Mouse (Mus musculus): Measurements from ENCODE around the gene Ptpru. TPM values are rescaled to one million over a fixed set of nuclear protein-coding genes. Genes with fewer than 3 reads are reported as not detected.

Ptpru gene
- polyA plus RNA-seq, 1 experiment, result 20.9 TPM

DNA sequence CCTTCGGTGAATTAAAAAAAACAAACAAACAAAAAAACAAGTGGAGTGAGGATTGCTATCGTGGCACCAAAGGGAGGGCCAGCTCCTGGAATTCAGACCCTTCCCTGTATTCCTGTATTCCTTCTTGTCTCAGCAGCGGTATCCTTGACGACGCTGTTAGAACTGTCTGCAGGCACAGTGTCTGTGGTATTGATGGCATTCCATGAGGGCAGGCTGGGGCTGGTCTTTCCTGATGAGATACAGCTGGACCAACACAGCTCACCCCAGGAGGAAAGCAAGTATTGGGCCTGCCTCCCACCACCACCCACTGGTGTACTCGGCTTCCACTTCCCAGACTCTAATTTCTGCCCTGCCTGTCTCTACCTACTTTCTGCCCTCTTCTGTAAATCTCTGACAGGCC is 10.0 kb upstream of the Ptpru start:
- TF ChIP-seq GATA1 (IDR thresholded peaks at IDR 0.05; ENCODE audit: low read length), result no peak

DNA sequence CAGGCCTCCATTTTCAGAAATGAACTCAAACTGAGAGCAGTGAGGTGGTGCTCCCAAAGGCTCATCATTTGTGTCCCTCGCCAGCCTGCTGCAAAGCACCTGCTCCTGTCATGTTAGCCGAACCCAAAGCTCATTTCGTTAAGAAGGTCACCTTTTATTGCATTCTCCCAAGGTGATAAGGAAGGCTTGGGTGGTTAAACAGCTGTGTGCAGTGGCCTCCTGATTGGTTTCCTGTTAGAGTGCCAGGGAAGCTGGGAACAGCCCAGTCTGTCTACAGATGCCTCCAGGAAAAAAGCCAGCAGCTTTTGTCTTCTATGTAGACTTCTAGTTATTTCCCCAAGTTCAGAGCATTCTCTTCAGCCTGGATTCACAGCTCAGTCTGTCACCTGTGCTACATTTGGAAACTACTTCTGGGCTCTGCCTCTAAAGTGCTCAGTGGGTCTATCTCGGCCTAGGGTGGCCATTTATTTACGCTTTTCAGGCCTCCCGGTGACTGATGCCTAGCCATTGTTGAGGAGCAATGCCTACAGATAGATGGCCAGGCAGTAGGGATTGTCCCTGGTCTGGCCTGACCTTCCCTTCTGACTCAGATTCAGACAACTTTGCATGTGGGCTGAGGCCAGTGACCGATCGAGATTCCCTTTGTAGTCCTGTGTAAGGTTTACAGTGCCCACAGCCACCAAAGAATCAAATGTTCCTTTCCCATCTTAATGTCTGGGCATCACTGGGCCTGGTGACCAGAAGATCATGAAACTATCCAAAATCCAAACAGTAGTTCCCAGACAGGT is 8.1 kb upstream of the Ptpru start:
- no peak for TF ChIP-seq GATA1 (IDR thresholded peaks at IDR 0.05; ENCODE audit: low read length)

DNA sequence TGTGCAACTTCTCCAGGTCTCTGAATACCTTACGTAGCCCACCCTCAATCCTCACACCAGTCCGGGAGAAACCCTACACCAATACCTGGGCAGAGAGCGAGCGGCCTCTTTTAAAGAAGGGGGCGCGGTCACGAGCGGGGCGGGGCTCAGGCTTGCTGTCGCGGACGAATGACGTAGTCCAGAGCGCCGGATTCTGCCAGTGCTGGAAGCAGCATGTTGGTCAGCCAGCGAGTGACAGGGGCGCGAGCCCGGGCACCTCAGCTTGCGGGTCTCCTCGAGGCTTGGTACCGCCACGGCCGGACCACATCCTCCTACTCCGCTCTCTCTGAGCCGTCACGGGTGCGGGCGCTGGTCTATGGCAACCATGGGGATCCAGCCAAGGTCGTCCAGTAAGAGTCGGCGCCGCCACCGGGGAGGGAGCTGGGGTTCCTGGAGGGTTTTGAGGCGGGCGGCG is 5.2 kb upstream of the Ptpru start, which contains the start of gene Mecr:
Mecr (plus strand) TSS at position 181 of the 454 bp plus-strand sequence.
- no peak for TF ChIP-seq GATA1 (IDR thresholded peaks at IDR 0.05; ENCODE audit: low read length)

DNA sequence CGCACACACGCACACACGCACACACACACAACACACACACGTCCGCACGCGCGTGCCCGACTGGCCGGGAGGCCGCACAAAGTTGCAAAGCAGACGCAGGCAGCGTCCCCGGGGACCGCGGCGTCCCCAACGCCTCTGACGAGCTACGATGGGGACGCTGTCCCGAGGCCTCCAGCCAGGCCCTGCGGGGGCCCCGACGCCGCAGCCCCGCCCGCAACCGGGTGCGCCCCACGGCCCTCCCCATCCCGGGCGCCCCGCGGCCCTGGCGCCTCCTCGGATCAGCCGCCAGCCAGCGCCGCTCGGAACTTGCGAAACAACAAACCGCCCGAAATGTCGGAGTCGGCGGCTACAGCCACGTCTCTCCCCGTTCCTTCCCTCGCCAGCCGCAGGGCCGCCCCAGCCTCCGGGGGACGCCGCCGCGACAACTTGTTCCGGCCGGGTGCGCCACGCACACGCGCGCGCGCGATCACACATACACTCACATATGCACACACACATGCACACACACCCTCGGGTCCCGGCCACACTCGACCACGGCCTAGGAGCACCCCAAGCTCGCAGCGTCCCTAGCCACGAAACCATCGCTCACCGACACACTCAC is 1.1 kb downstream of the Ptpru start:
- no peak for TF ChIP-seq GATA1 (IDR thresholded peaks at IDR 0.05; ENCODE audit: low read length)

DNA sequence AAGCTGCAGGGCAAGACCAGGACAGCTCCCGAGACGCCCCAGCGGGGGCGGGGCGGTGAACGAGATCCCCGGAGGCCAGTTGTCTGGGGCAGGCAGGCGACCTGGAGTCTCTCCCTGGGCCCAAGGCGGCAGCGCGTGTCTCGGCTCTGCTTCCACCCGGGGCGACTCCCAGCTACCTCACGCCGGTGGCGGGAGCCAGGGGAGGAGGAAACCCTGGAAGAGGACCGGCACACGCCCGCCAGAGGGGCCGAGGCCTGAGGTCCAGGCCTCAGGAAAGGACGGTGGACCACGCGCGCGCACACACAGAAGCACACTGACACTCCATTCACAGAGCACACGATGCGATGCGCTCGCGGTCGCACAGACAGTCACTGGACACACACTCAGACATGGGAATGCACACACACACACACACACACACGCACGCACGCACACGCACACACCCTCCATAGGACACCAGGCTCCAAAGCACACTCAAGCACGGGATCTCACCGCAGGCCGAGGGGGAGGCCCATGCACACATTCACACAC is 1.7 kb downstream of the Ptpru start:
- TF ChIP-seq GATA1 (IDR thresholded peaks at IDR 0.05; ENCODE audit: low read length), result no peak

DNA sequence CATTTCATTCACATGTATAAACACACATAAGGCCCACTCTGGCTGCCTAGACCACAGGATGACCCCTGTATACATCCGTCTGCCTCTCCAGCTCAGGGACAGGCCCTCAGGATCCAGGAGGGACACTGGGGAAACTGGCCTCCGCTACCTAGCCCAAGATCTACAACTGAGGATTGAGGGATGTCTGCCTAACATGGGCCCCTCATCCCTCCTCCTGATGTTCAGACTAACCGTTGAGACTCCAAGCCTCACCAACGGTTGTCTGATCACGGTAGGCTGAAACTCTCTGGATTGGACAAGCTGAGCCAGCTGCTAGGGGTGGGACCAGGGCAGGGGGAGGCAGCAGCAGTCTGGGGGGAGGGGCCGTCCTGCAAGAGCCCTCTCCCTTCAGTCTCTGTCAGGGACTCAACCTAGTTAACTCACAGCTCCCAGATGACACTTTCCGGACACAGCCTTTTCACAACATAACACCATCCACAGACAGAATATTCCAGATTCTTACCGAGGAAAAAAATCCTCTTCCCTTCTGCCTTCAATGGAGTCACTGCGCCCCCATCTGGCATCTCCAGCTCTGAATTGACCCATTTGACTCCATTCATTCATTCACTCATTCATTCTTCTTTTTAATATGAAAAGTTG is 4.0 kb downstream of the Ptpru start:
- no peak for TF ChIP-seq GATA1 (IDR thresholded peaks at IDR 0.05; ENCODE audit: low read length)

DNA sequence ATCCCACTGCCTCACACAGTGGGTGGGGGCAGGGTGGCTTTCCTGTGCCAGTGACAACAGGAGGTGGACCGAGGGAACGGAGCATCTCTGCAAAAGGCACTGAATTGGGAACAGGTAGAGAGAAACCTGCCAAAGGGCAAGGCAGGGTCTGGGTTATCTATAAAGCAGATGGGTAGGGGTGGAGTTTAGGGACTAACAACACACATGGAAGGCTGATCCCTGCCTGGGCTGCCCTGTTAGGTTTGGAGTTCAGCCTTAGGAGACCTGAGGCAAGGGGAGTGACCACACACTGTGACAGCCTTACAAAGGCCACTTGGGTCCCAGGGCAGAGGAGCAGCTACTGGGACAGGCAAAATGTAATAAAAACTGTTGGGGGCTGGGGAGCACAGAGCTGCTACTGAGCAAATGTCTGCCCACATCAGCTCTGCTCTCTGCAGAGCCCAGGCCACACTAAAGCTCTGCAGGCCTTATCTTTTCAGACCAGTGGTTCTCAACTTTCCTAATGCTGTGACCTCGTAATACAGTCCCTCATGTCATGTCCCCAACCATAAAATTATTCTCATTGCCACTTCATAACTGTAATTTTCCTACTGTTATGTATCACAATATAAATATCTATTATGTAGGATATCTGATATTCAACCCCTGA is 5.2 kb downstream of the Ptpru start:
- TF ChIP-seq GATA1 (IDR thresholded peaks at IDR 0.05; ENCODE audit: low read length), result no peak

DNA sequence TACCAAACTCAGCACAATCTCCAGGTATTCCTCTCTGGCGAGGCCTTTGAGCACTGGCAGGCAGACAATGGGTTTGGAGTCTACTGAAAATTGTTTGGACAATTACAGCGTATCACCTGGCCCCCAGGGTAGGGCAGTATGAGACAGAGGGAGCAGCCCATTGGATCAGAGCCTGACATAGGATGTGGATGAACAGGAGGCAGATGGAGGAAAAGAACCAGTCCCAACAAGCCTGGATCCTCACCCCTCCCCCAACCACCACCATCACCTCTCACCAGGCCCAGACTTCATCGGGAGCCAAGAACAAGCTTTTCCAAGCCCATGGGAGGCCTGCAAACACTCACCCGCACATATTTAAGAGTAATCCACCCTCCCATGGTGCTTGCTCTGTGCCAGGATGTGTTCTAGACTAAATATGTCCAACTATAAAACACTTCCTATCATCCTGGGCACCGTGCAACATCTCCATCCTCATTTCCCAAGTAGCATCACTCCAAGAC is 6.5 kb downstream of the Ptpru start:
- TF ChIP-seq GATA1 (IDR thresholded peaks at IDR 0.05; ENCODE audit: low read length), result no peak

DNA sequence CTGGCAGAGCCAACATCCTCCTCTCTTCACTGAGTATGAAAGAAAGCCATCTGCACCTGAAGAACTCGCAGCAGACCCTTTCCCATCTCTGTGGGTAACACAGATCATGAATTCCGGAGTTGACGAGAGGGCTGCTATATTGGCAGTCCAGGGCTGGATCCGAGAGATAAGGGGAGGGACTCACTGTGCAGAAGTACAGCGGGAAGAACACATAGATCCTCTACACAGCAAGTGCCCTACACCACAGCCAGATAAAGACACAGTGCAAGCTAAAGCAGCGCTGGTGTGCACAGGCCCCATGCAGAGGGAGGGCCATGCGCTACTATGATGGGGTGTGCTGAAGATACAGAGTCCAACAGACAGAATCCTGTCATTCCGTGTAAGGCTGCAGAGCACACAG is 9.0 kb downstream of the Ptpru start:
- TF ChIP-seq GATA1 (IDR thresholded peaks at IDR 0.05; ENCODE audit: low read length), result peak; percentile 79

DNA sequence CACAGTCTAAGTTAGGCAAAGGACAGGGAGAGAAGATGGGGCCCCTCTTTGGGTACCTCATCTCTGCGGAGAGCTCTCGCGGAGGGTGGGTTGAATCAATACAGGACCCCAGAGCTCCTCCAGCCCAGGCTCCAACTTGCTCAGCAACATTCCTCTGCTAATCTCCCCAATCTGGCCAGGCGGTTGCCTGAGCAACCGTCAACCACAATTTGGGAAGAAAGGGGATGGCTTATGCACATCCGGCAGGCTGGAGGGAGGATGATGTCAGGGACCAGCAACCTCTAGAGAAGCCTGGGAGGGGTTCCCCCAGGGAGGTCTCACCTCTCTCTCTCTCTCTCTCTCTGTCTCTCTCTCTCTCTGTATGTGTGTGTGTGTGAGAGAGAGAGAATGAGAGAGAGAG is 11.2 kb downstream of the Ptpru start:
- no peak for TF ChIP-seq GATA1 (IDR thresholded peaks at IDR 0.05; ENCODE audit: low read length)

DNA sequence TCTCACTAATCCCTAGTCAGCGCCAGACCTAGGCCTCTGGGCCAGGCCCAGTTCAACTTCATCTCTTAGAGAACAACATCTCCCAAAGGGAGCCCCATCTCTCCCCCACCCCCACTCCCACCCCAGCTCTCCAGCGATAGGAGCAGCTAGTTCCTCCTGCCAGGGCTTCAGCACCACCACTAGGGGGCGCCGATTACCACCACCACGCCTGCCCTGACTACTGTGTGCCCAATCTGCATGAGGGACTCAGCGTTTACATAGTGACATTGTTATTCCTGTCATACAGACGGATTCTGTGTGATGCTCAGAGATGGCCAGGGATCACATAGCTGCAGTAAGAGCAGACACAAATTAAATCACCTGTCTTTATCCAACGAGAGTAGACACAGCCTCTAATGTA is 12.3 kb downstream of the Ptpru start:
- no peak for TF ChIP-seq GATA1 (IDR thresholded peaks at IDR 0.05; ENCODE audit: low read length)

DNA sequence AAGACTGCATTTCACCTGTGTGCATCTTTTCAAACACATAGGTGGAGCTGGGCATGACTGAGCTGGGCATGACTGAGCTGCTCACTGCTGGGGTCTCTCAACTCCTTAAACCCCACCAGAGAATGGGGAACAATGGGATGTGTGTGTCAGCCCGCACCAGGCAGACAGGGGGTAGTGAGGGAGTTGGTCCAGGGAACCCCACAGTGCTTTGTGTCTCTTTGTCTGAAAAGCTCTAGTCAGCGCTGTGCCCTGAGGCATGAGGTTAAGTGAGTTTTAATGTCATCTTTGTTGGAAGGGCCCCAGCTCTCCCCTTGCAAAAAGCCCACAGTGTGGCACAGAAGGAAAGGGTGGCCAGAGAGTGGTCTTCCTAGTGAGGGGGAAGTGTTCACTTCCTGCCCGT is 13.1 kb downstream of the Ptpru start:
- TF ChIP-seq GATA1 (IDR thresholded peaks at IDR 0.05; ENCODE audit: low read length), result no peak

DNA sequence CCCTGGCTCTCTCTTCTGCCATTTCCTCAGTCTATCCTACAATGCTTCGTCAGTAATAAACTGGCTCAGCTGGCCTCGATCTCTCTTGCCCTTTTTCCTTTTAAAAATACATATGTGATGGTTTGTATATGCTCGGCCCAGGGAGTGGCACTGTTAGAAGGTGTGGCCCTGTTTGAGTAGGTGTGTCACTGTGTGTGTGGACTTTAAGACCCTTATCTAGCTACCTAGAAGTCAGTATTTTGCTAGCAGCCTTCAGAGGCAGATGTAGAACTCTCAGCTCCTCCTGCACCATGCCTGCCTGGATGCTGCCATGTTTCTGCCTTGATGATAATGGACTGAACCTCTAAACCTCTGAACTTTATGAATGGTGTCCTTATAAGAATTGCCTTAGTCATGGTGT is 15.5 kb downstream of the Ptpru start:
- TF ChIP-seq GATA1 (IDR thresholded peaks at IDR 0.05; ENCODE audit: low read length), result no peak

DNA sequence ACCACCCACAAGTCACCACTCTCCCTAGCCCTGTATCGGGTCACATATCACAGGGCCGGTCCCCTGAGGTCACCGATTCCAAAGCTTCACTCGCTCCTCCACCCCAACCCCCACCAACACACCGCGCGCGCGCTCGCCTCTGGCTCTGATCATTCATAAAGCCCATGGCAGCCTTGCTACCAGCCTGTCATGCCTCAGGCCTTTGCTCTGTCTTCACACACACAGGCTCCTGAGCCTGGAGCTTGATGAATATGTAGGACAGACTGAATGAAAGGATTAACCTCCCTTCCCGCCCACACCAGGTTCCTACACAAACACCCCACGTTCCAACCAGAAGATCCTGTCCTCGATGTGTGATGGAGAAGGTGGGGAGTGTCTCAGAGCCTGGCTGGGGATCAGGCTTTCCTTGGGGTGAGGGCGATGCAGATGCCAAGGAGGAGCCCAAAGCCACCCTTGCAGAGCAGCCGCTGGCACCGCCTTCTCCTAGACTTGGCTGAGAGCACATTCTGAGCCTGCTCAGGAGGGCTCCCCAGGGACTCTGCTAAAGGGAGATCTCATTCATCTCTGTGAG is 16.8 kb downstream of the Ptpru start:
- no peak for TF ChIP-seq GATA1 (IDR thresholded peaks at IDR 0.05; ENCODE audit: low read length)

DNA sequence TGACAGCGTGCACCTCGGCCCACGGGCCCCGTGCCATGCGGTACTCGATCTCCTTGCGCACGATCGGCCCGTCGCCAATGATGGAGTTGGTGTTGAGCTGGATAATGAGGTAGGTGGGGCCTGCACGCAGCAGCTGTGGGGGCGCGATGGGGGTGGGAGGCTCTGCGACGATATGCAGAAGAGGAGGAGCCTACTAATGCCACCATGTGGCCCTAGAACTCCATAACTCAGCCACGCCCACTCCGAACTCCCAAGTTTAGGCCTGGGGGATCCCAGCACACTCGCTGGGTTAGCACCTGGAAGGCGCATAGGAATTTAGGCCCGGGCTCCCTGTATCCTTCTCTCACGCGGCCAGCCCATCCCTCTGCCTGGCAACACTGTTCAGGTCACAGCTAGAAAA is 19.2 kb downstream of the Ptpru start:
- no peak for TF ChIP-seq GATA1 (IDR thresholded peaks at IDR 0.05; ENCODE audit: low read length)

Measured in G1E-ER4 (cell line).